14 mouse cellular contexts compared by ENCODE assay signal in genomic region chr19:56061882-56062540, GRCm38 (mm10).
DNase-seq lines count a peak whose midpoint lies in the region; ATAC-seq and TF ChIP-seq lines count a peak whose summit lies in the region.
"Had no signal": no experiment of that assay in that cellular context is flagged by ENCODE, and none has a peak within 500 bp of the region (broad histone marks: within the 10 kb centered on the region; RNA-seq: fewer than 3 reads in every experiment).

No protein-coding gene starts in this region.

- H3K27ac ChIP-seq in embryonic facial prominence, embryonic 11.5 days (replicated peaks; ENCODE audit: low read depth, low read length) = peak overlapping the region; percentile 49; the same call in 1 of the 2 replicates
- H3K27ac ChIP-seq in hindbrain, embryonic 12.5 days = peak overlapping the region; percentile 79
- H3K27ac ChIP-seq in midbrain, embryonic 14.5 days (replicated peaks; ENCODE audit: low read depth, low read length) = peak overlapping the region; percentile 80
- H3K27ac ChIP-seq: left cerebral cortex, adult 2 months; limb, embryonic 15.5 days had no signal

- H3K9me3 ChIP-seq in embryonic facial prominence, embryonic 11.5 days (replicated peaks; ENCODE audit: control insufficient read depth, low read length) = no peaks in the 10 kb centered on the region
- H3K9me3 ChIP-seq in hindbrain, embryonic 12.5 days (replicated peaks) = no peaks in the 10 kb centered on the region
- no peaks in the 10 kb centered on the region for H3K9me3 ChIP-seq in midbrain, embryonic 14.5 days (ENCODE audit: control insufficient read depth, low read length)
- H3K9me3 ChIP-seq: limb, embryonic 15.5 days had no signal

- DNase-seq in brain, embryonic 14.5 days (ENCODE audit: low read depth) = peak; percentile 96
- DNase-seq in embryonic facial prominence, embryonic 11.5 days (ENCODE audit: low spot score) = peak; percentile 61
- peak; percentile 75 for DNase-seq in midbrain, embryonic 14.5 days
- no peak for DNase-seq in adrenal gland, postnatal 25 days
- no peak for DNase-seq in kidney, adult 18-20 months
- DNase-seq in heart, postnatal 25 days (ENCODE audit: low spot score) = no peak
- DNase-seq in thymus, adult 18-20 months = no peak
- DNase-seq: adrenal gland, adult 2 months; spleen, adult 18-20 months had no signal

- TF ChIP-seq CTCF in brain, embryonic 14.5 days (IDR thresholded peaks at IDR 0.05; ENCODE audit: borderline replicate concordance, extremely low read depth, insufficient read depth, insufficient read length) = no peak

- TF ChIP-seq POLR2A in brain, embryonic 14.5 days (IDR thresholded peaks at IDR 0.05; ENCODE audit: borderline replicate concordance, extremely low read depth, insufficient read depth, insufficient read length, poor library complexity, severe bottlenecking) = no peak

- intact Hi-C loops in heart, postnatal 25 days (cut with DNase I) = no loop called here

- H3K4me1 ChIP-seq in embryonic facial prominence, embryonic 11.5 days (ENCODE audit: control insufficient read depth, insufficient read depth, low read length) = no peaks in the 10 kb centered on the region
- H3K4me1 ChIP-seq in hindbrain, embryonic 12.5 days = peaks cover 25% of the 10 kb centered on the region
- peaks cover 19% of the 10 kb centered on the region for H3K4me1 ChIP-seq in midbrain, embryonic 14.5 days (ENCODE audit: control insufficient read depth, insufficient read depth, low read length)
- H3K4me1 ChIP-seq: limb, embryonic 15.5 days had no signal

- 51% methylated on average over 10 of the region's 10 CpGs for WGBS in embryonic facial prominence, embryonic 11.5 days
- WGBS in hindbrain, embryonic 12.5 days = 21% methylated on average over 10 of the region's 10 CpGs
- WGBS in midbrain, embryonic 14.5 days = 8% methylated on average over 10 of the region's 10 CpGs

- no peaks in the 10 kb centered on the region; the same call in 1 of the 2 replicates for H3K27me3 ChIP-seq in embryonic facial prominence, embryonic 11.5 days (ENCODE audit: control insufficient read depth, insufficient read depth, low read length)
- H3K27me3 ChIP-seq in hindbrain, embryonic 12.5 days = peaks cover 12% of the 10 kb centered on the region
- H3K27me3 ChIP-seq in midbrain, embryonic 14.5 days (ENCODE audit: control insufficient read depth, insufficient read depth, low read length) = no peaks in the 10 kb centered on the region
- H3K27me3 ChIP-seq: limb, embryonic 15.5 days had no signal

- ATAC-seq in embryonic facial prominence, embryonic 11.5 days (replicated peaks; ENCODE audit: insufficient number of reproducible peaks, low FRiP score, low TSS enrichment, low read depth) = peak; percentile 78
- ATAC-seq in hindbrain, embryonic 12.5 days (ENCODE audit: low FRiP score) = peak; percentile 90
- ATAC-seq in midbrain, embryonic 14.5 days (ENCODE audit: low FRiP score, low TSS enrichment) = peak; percentile 85
- ATAC-seq: lung, postnatal 0 days had no signal

- H3K9ac ChIP-seq in embryonic facial prominence, embryonic 11.5 days (replicated peaks; ENCODE audit: low read length) = no peak overlapping the region
- H3K9ac ChIP-seq in hindbrain, embryonic 12.5 days = no peak overlapping the region
- no peak overlapping the region for H3K9ac ChIP-seq in midbrain, embryonic 14.5 days (replicated peaks; ENCODE audit: low read length)
- H3K9ac ChIP-seq: limb, embryonic 15.5 days had no signal

- no peak overlapping the region for H3K4me3 ChIP-seq in embryonic facial prominence, embryonic 11.5 days (ENCODE audit: low read depth, low read length)
- no peak overlapping the region for H3K4me3 ChIP-seq in hindbrain, embryonic 12.5 days
- H3K4me3 ChIP-seq in midbrain, embryonic 14.5 days (replicated peaks; ENCODE audit: low read depth, low read length) = no peak overlapping the region
- H3K4me3 ChIP-seq: left cerebral cortex, adult 2 months; limb, embryonic 15.5 days had no signal

- no peak overlapping the region for H3K4me2 ChIP-seq in embryonic facial prominence, embryonic 11.5 days (ENCODE audit: low read depth, low read length)
- no peak overlapping the region for H3K4me2 ChIP-seq in hindbrain, embryonic 12.5 days (replicated peaks)
- H3K4me2 ChIP-seq in midbrain, embryonic 14.5 days (ENCODE audit: low read length) = no peak overlapping the region
- H3K4me2 ChIP-seq: heart, embryonic 11.5 days; limb, embryonic 15.5 days had no signal

- no peaks in the 10 kb centered on the region for H3K36me3 ChIP-seq in embryonic facial prominence, embryonic 11.5 days (replicated peaks; ENCODE audit: control insufficient read depth, insufficient read depth, low read depth, low read length)
- no peaks in the 10 kb centered on the region for H3K36me3 ChIP-seq in hindbrain, embryonic 12.5 days
- no peaks in the 10 kb centered on the region for H3K36me3 ChIP-seq in midbrain, embryonic 14.5 days (ENCODE audit: control insufficient read depth, insufficient read depth, low read length)
- H3K36me3 ChIP-seq: limb, embryonic 15.5 days had no signal

Comparison
In these comparisons a context has a peak if more than half of its experiments do, and no peak if none do; other contexts are left out.
1. DNase-seq: peak in brain, embryonic 14.5 days (single experiment), embryonic facial prominence, embryonic 11.5 days (single experiment) and midbrain, embryonic 14.5 days (single experiment); none in adrenal gland, postnatal 25 days (single experiment), kidney, adult 18-20 months (single experiment), heart, postnatal 25 days (single experiment) and thymus, adult 18-20 months (0 of 2).
2. Peak in every context shown above with its lines, with median percentiles within 50 percentile points of each other: ATAC-seq and H3K27ac ChIP-seq.